Mouse (Mus musculus) heart, postnatal 0 days (tissue): ENCODE data around the gene Sox6.

Experiments
- CTCF ChIP-seq: IDR thresholded peaks from 2 replicates; pipeline ENCODE4 v1.5.1; 2016; ENCODE audit warnings: antibody characterized with exemption, control low read depth, low read depth
- EP300 ChIP-seq: IDR thresholded peaks from 2 replicates; pipeline ENCODE4 v1.6.1; 2016; ENCODE audit warnings: antibody characterized with exemption, low read depth

DNA sequence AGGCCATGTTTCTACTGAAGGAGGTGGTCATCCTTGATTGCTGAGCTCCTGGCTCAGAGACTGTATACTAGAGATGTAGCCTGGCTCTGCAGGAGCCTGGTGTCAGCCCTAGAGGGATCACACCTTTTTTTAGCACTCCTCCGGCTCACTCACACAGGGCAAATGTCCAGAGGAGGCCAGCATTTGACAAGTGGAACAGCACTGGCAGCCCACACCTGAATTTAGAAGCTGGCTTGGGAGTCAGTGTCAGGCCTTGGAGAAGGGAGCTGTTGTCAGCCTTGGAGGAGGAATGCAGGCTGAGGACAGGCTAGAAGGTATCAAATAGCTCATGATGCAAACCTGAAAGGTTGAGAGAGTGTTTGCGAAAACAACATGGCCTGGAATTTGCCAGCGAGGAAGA, 565.7 kb downstream of the Sox6 start:
- TF ChIP-seq CTCF (no peak; the same call in 1 of the 2 replicates), EP300 (no peak)
